Mouse (Mus musculus): ENCODE data around the gene Ccdc173. TPM values are rescaled to one million over a fixed set of nuclear protein-coding genes. Genes with fewer than 3 reads are reported as not detected.

The Ccdc173 gene
- polyA plus RNA-seq, 1 experiment from 2014 or later = 0.50 TPM

- H3K4me2 ChIP-seq (replicated peaks; ENCODE audit: low read depth) = no peak overlapping the region
- 82% methylated on average over 8 of the region's 8 CpGs for WGBS
- no peak for ATAC-seq
- H3K4me1 ChIP-seq (replicated peaks; ENCODE audit: control insufficient read depth, insufficient read depth, low read length) = no peaks in the 10 kb centered on the region
- H3K27me3 ChIP-seq (replicated peaks; ENCODE audit: control insufficient read depth, insufficient read depth, low read length) = no peaks in the 10 kb centered on the region
- no peak overlapping the region for H3K9ac ChIP-seq (ENCODE audit: low read depth, low read length)
- H3K9me3 ChIP-seq (ENCODE audit: control insufficient read depth) = no peaks in the 10 kb centered on the region
- no peaks in the 10 kb centered on the region for H3K36me3 ChIP-seq (ENCODE audit: control insufficient read depth, insufficient read depth)
- H3K4me3 ChIP-seq (ENCODE audit: low read depth, low read length) = no peak overlapping the region
- H3K27ac ChIP-seq (ENCODE audit: low read depth, low read length) = no peak overlapping the region
- no peak for TF ChIP-seq CTCF (IDR thresholded peaks at IDR 0.05; ENCODE audit: low read depth)
Observed at GRCm38 (mm10) chr2:69803756-69804155, 14.4 kb upstream of the Ccdc173 start.

- H3K4me2 ChIP-seq (replicated peaks; ENCODE audit: low read depth) = peak overlapping the region; percentile 51
- no peaks in the 10 kb centered on the region for H3K4me1 ChIP-seq (replicated peaks; ENCODE audit: control insufficient read depth, insufficient read depth, low read length)
- H3K27me3 ChIP-seq (replicated peaks; ENCODE audit: control insufficient read depth, insufficient read depth, low read length) = no peaks in the 10 kb centered on the region
- no peak overlapping the region for H3K27ac ChIP-seq (ENCODE audit: low read depth, low read length)
- peak; percentile 94 for ATAC-seq
- no peaks in the 10 kb centered on the region for H3K9me3 ChIP-seq (ENCODE audit: control insufficient read depth)
- H3K9ac ChIP-seq (ENCODE audit: low read depth, low read length) = no peak overlapping the region
- H3K36me3 ChIP-seq (ENCODE audit: control insufficient read depth, insufficient read depth) = no peaks in the 10 kb centered on the region
- WGBS = 45% methylated on average over 5 of the region's 5 CpGs
- TF ChIP-seq CTCF (IDR thresholded peaks at IDR 0.05; ENCODE audit: low read depth) = peak; percentile 90
- no peak overlapping the region for H3K4me3 ChIP-seq (ENCODE audit: low read depth, low read length)
Observed at GRCm38 (mm10) chr2:69802911-69803312, 13.5 kb upstream of the Ccdc173 start.

DNA sequence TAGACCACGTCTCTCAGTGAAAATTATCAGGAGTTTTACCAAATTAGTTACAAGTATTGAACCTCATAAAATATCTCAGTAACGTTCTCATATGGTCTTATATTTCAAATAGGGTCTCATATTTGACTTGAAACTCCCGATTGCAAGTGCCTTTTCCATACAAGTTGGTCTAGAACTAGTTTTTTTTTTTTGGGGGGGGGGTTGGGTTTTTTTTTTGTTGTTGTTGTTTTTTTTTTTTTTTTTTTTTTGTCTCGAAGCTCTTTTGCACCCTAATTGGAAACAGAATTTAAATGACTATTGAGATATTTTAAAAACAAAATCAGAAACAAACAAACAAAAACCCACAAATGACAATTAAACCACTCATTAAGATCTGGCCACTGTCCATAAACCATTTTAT is 1.3 kb upstream of the Ccdc173 start:
- WGBS = 64% methylated on average over 4 of the region's 4 CpGs
- Histone ChIP-seq H3K36me3 (ENCODE audit: control insufficient read depth, insufficient read depth) (peaks cover 20% of the 10 kb centered on the region), H3K9me3 (ENCODE audit: control insufficient read depth) (no peaks in the 10 kb centered on the region), H3K27ac (ENCODE audit: low read depth, low read length) (no peak overlapping the region), H3K4me3 (ENCODE audit: low read depth, low read length) (no peak overlapping the region), H3K27me3 (replicated peaks; ENCODE audit: control insufficient read depth, insufficient read depth, low read length) (no peaks in the 10 kb centered on the region), H3K9ac (ENCODE audit: low read depth, low read length) (no peak overlapping the region), H3K4me1 (replicated peaks; ENCODE audit: control insufficient read depth, insufficient read depth, low read length) (no peaks in the 10 kb centered on the region), H3K4me2 (replicated peaks; ENCODE audit: low read depth) (peak overlapping the region; percentile 75)
- no peak for ATAC-seq
- TF ChIP-seq CTCF (IDR thresholded peaks at IDR 0.05; ENCODE audit: low read depth) = no peak

- 2% methylated on average over 10 of the region's 10 CpGs for WGBS
- Histone ChIP-seq H3K36me3 (ENCODE audit: control insufficient read depth, insufficient read depth) (peaks cover 15% of the 10 kb centered on the region), H3K4me1 (replicated peaks; ENCODE audit: control insufficient read depth, insufficient read depth, low read length) (no peaks in the 10 kb centered on the region), H3K4me2 (replicated peaks; ENCODE audit: low read depth) (peak overlapping the region; percentile 75), H3K27ac (ENCODE audit: low read depth, low read length) (peak overlapping the region; percentile 84; the same call in 1 of the 2 replicates), H3K9me3 (ENCODE audit: control insufficient read depth) (no peaks in the 10 kb centered on the region), H3K4me3 (ENCODE audit: low read depth, low read length) (peak overlapping the region; percentile 57), H3K27me3 (replicated peaks; ENCODE audit: control insufficient read depth, insufficient read depth, low read length) (no peaks in the 10 kb centered on the region), H3K9ac (ENCODE audit: low read depth, low read length) (no peak overlapping the region; the same call in 1 of the 2 replicates)
- TF ChIP-seq CTCF (IDR thresholded peaks at IDR 0.05; ENCODE audit: low read depth) = peak; percentile 91
- ATAC-seq = peak; percentile 75
Observed at GRCm38 (mm10) chr2:69790285-69790684, 910 bp upstream of the Ccdc173 start.

DNA sequence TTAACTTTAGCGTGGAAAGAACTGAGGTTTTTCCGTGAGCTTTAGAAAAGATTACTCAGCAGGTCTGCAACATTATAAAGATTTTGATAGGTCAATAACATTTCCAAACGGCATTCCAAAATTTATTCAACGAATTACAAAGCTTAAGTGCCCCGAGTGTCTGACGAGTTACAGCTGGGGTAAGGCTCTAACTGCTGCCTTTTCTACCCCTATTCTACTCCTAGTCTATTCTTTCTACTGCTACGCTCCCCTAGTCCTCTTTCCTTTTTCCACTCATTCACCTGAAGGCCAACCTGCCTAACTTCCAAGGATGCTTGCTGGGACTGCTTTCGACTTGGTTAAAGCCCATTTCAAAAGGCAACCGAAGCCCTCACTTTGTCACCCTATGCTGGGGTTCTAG is 401 bp downstream of the Ccdc173 start:
- peak overlapping the region; percentile 75 for H3K4me2 ChIP-seq (replicated peaks; ENCODE audit: low read depth)
- TF ChIP-seq CTCF (IDR thresholded peaks at IDR 0.05; ENCODE audit: low read depth) = no peak
- peaks cover 11% of the 10 kb centered on the region for H3K36me3 ChIP-seq (ENCODE audit: control insufficient read depth, insufficient read depth)
- WGBS = 23% methylated on average over 9 of the region's 9 CpGs
- no peaks in the 10 kb centered on the region for H3K4me1 ChIP-seq (replicated peaks; ENCODE audit: control insufficient read depth, insufficient read depth, low read length)
- no peaks in the 10 kb centered on the region for H3K27me3 ChIP-seq (replicated peaks; ENCODE audit: control insufficient read depth, insufficient read depth, low read length)
- no peak overlapping the region for H3K27ac ChIP-seq (ENCODE audit: low read depth, low read length)
- no peak overlapping the region for H3K9ac ChIP-seq (ENCODE audit: low read depth, low read length)
- peak overlapping the region; percentile 57 for H3K4me3 ChIP-seq (ENCODE audit: low read depth, low read length)
- H3K9me3 ChIP-seq (ENCODE audit: control insufficient read depth) = no peaks in the 10 kb centered on the region
- peak; percentile 10; the same call in 1 of the 2 replicates for ATAC-seq

DNA sequence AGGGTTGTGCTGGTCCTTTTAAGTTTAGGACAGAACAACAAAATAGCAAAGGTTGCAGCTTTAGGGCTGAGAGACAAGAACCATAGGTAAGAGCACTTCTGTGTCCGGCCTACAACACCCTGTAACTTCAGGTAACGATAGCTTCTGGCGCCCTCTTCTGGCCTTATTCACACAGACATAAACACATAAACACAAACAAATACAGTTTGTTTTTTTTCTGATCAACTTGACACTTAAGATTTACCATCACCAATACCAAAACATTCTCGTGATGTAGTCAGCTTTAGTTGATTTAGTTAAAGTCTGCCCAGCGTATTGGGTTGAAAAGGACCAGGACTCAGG is 10.6 kb downstream of the Ccdc173 start:
- Histone ChIP-seq H3K4me3 (ENCODE audit: low read depth, low read length) (no peak overlapping the region), H3K36me3 (ENCODE audit: control insufficient read depth, insufficient read depth) (no peaks in the 10 kb centered on the region), H3K9me3 (ENCODE audit: control insufficient read depth) (no peaks in the 10 kb centered on the region), H3K27ac (ENCODE audit: low read depth, low read length) (no peak overlapping the region), H3K4me2 (replicated peaks; ENCODE audit: low read depth) (no peak overlapping the region), H3K9ac (ENCODE audit: low read depth, low read length) (no peak overlapping the region), H3K27me3 (replicated peaks; ENCODE audit: control insufficient read depth, insufficient read depth, low read length) (no peaks in the 10 kb centered on the region), H3K4me1 (replicated peaks; ENCODE audit: control insufficient read depth, insufficient read depth, low read length) (no peaks in the 10 kb centered on the region)
- peak; percentile 58 for TF ChIP-seq CTCF (IDR thresholded peaks at IDR 0.05; ENCODE audit: low read depth)
- no peak for ATAC-seq
- 52% methylated on average over 5 of the region's 5 CpGs for WGBS

Measured in intestine, postnatal 0 days (tissue).